Mouse (Mus musculus): Measurements from ENCODE around the gene Slc23a3. TPM values are rescaled to one million over a fixed set of nuclear protein-coding genes. Genes with fewer than 3 reads are reported as not detected.

Gene Slc23a3
- polyA plus RNA-seq, 1 experiment from 2014 or later = not detected

DNA sequence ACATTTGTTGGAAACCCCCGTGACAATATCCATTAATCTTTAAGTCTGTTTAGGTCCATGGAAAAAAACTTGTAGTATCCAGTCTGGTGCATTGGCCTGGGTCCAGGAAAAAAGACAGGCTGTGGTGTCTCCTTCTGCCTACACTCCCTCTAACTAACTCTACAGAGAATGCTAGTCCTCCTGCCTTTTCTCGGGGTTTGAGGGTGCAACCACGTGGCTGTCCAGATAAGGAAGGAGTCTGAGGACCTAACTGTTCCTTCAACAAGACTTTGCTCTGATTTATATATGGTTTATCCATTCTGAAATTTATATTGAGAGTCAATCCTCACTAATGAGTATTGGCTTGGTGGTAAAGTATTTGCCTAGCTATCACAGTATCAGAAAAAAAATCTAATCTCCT is 22.1 kb upstream of the Slc23a3 start:
- 71% methylated on average over 3 of the region's 3 CpGs for WGBS
- Histone ChIP-seq H3K4me1 (replicated peaks) (no peaks in the 10 kb centered on the region), H3K4me3 (no peak overlapping the region), H3K36me3 (no peaks in the 10 kb centered on the region), H3K27me3 (no peaks in the 10 kb centered on the region), H3K9ac (no peak overlapping the region), H3K4me2 (no peak overlapping the region), H3K27ac (no peak overlapping the region), H3K9me3 (no peaks in the 10 kb centered on the region)
- no peak for ATAC-seq (ENCODE audit: low FRiP score)

DNA sequence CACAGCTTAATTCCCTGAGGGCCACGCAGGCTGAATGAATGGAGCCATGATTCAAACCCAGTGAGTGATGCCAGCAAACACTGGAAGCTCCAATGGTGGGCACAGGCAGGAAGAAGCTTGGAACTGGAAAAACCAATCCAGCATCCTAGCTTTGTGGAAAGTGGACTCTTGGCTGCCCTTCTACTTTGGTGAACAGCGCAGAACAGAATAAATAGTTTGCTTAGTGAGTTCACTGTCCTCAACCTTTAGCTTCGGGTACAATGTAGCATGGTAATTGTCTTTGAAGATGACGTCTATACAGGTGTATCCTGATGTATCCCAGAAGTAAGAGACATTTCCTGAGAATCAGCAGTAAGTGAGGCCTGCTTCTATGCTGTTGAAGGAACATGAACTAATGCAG is 15.0 kb upstream of the Slc23a3 start:
- 95% methylated on average over 4 of the region's 4 CpGs for WGBS
- Histone ChIP-seq H3K4me1 (replicated peaks) (peaks cover 14% of the 10 kb centered on the region), H3K27me3 (no peaks in the 10 kb centered on the region), H3K4me3 (no peak overlapping the region), H3K9me3 (no peaks in the 10 kb centered on the region), H3K27ac (no peak overlapping the region), H3K4me2 (no peak overlapping the region), H3K36me3 (peaks cover 54% of the 10 kb centered on the region), H3K9ac (no peak overlapping the region)
- no peak for ATAC-seq (ENCODE audit: low FRiP score)

DNA sequence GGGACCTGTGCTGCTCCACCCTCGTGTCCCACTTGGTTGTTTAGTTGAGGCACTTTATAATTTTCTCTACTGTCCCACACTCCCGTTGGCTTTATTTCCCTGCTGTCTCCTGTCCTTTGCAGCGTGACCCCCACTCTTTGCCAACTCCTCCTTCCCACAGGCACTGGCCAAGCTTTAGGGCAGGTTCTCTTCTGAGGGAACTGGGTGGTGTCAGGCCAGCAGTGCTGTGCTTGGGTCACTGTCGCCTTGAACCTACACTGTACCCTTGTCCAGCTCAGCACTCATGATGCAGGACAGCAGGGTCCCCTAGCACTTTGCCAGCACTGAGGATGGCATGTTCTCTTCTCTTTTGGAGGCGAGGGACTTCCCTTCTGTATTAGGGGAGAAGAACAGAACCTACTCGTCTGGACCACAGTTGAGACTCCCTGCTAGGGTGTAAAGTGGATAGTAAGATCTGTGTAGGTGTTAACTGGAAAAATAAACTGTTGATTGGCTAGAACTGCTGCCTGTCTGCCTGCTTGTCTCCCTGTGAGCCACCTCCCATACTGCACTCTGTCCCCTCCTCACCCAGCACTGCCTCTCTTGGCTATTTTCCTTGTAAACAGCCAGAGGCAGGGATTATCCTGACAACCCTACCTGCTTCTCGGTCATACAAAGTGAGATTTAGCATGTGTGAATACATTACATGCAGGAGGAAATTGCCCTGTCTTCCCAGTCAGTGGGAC is 13.9 kb upstream of the Slc23a3 start:
- Histone ChIP-seq H3K27me3 (no peaks in the 10 kb centered on the region), H3K9me3 (no peaks in the 10 kb centered on the region), H3K9ac (no peak overlapping the region), H3K36me3 (peaks cover 54% of the 10 kb centered on the region), H3K27ac (no peak overlapping the region), H3K4me3 (no peak overlapping the region), H3K4me2 (no peak overlapping the region), H3K4me1 (replicated peaks) (peaks cover 19% of the 10 kb centered on the region)
- WGBS = 88% methylated on average over 7 of the region's 7 CpGs
- ATAC-seq (ENCODE audit: low FRiP score) = no peak

DNA sequence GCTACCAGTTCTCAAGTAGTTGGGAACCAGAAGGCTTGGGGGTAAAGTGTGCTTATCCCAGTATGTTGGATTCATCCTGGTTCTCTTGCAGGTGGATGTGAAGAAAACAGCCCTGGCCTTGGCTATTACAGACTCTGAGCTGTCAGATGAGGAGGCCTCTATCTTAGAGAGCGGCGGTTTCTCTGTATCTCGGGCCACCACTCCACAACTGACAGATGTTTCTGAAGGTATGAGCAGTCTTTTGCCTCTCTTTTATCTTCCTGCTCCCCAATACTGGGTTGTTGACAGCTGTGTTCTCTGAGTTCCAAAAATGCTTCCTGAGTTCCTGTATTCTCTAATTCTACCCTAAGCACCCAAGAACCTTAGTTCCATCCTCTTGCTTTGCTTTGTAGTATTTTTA is 11.9 kb upstream of the Slc23a3 start:
- Histone ChIP-seq H3K36me3 (peaks cover 54% of the 10 kb centered on the region), H3K9me3 (no peaks in the 10 kb centered on the region), H3K4me3 (no peak overlapping the region), H3K27ac (no peak overlapping the region), H3K4me1 (replicated peaks) (peaks cover 35% of the 10 kb centered on the region), H3K27me3 (no peaks in the 10 kb centered on the region), H3K9ac (no peak overlapping the region), H3K4me2 (no peak overlapping the region)
- ATAC-seq (ENCODE audit: low FRiP score) = no peak
- 87% methylated on average over 3 of the region's 3 CpGs for WGBS

DNA sequence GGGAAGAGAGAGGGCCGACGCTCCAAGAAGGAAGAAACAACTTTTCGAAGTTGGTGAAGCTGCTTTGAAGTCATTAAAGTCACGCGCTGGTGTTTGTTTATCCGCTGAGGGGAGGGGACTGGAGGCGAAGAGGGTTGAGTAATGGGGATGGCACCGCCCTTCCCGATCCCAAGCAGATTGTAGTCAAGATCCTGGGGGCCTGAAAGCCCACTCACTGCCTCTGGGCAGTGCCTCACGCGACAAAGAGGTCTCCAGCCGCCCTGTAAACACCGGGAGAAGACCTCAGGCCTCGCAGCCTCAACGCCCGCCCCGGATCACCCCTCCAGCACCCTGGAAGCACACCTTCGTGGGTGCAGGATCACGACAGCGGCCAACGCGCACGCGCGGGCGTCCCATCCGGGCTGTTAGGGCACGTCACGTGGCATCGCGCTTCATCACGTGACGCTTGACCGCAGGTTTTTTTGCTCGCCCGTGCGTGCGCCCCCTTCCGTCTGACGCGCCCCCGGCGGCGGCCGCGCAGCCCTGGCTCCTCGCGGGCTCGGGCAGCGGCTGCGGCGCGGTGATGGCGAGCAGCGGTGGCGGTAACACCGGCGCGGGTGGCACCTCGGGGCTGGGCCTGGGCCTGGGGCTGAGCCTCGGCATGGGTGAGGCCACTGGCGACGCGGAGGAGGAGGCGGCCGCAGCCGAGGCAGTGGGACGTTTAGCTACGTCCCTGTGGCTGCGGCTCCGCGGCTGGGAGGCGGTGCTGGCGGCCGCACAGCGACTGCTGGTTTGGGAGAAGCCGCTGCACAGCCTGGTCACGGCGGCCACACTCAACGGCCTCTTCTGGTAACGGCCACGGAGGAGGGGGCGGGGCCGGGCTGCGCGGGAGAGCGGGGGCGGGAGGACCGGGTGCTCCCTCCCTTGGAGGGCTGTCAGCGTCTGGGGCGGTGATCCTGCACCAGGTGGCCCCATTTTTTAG is 8.9 kb upstream of the Slc23a3 start, which contains the start of the genes Cnppd1 and Retreg2:
Gene Cnppd1 (minus strand): TSS at position 411 of the 961 bp plus-strand sequence.
Gene Retreg2 (plus strand): TSS at position 478 of the 961 bp plus-strand sequence.
- Histone ChIP-seq H3K27ac (peak within 1 kb of the TSS; percentile 98), H3K36me3 (peaks cover 56% of the 10 kb centered on the region), H3K9ac (peak within 1 kb of the TSS; percentile 91), H3K27me3 (no peaks in the 10 kb centered on the region), H3K9me3 (no peaks in the 10 kb centered on the region), H3K4me1 (replicated peaks) (peaks cover 51% of the 10 kb centered on the region), H3K4me3 (peak within 1 kb of the TSS; percentile 70), H3K4me2 (peak within 1 kb of the TSS; percentile 87)
- WGBS = under 1% methylated on average over 80 of the region's 91 CpGs
- ATAC-seq (ENCODE audit: low FRiP score) = peak; percentile 89

DNA sequence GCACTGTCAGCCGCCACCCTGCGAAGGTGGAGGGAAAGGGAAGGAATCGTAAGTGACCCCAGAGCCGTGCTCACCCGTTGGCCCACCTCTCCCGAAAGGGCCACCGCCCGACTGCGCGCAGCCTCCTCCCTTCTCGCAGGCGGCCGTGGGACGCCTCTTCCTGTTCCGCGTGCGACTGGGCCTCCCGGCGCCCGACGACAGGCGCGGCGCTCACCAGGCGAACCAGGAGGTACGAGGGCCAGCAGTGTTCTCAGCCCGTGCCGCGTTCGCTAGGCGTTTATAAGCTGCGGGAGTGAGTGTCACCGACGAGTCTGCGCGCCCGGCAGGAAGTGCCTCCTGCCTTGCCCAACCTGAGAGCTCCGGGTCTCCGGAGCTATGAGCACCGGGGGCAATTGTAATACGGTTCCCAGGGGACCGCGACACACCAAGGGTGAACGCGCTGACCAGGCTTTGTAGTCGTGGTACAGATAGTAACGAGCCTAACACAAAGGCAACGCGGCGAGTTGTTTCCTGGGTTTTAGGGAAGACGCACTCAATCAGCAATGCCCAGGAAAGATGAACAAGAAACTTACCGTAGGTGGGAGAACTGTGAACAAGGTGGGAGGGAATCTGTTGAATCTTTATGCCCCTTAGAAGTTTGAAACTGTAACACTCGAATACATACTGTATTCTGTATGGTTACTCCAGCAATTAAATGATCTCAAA is 7.9 kb upstream of the Slc23a3 start:
- H3K9ac ChIP-seq = peak overlapping the region; percentile 91
- H3K4me3 ChIP-seq = peak overlapping the region; percentile 70
- H3K9me3 ChIP-seq = no peaks in the 10 kb centered on the region
- 0 out of 2 replicates have a peak, but pooled peaks have one; percentile 14 for ATAC-seq (ENCODE audit: low FRiP score)
- peaks cover 51% of the 10 kb centered on the region for H3K4me1 ChIP-seq (replicated peaks)
- no peaks in the 10 kb centered on the region for H3K27me3 ChIP-seq
- H3K4me2 ChIP-seq = peak overlapping the region; percentile 87
- H3K27ac ChIP-seq = peak overlapping the region; percentile 98
- H3K36me3 ChIP-seq = peaks cover 56% of the 10 kb centered on the region
- WGBS = under 1% methylated on average over 53 of the region's 53 CpGs

DNA sequence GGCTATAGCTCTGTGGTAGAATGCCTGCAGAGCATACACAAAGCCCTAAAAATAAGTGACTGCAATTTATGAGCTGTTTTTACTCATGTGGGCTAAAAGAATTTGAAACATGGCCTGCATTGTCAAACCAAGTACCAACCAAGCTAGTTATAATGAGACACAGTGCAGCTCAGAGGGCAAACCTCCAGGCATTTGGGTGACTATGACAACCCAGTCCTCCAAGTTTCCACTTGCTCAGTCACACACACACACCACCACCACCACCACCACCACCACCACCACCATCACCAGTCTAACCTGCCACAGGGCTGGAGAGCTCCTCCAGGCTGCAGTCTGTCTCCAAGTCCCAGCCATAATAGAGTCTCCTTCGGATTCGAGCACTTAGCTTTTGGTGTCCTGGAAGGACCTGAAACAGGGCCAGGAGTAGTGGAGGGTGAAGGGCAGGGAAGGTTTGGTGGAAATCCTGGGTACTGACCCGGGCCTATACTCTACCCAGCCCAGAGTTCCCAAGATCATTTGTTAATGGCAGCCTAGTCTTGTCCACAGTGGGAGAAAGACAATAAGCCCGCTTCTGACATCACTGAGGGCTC is 7.0 kb upstream of the Slc23a3 start:
- Histone ChIP-seq H3K4me1 (replicated peaks) (peaks cover 51% of the 10 kb centered on the region), H3K27me3 (no peaks in the 10 kb centered on the region), H3K9ac (peak overlapping the region; percentile 91), H3K4me2 (peak overlapping the region; percentile 87), H3K27ac (peak overlapping the region; percentile 98), H3K9me3 (no peaks in the 10 kb centered on the region), H3K4me3 (peak overlapping the region; percentile 70), H3K36me3 (peaks cover 56% of the 10 kb centered on the region)
- no peak for ATAC-seq (ENCODE audit: low FRiP score)
- 67% methylated on average over 4 of the region's 4 CpGs for WGBS

DNA sequence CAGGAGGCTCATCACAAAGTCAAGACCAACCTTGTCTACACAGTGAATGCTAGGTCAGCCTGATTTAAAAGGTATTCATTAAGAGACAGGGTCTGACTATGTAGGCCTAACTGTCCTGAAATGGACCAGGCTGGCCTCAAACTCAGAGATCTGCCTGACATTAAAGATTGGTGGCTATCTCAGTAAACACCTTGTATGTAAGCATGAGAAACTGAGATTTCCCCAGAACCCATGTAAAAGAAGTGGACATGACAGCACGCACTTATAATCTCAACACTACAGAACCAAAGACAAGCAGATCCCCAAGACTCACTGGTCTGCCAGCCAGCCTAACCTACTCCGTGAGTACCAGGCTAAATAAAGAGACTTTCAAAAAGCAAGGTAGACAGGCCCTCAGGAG is 4.8 kb upstream of the Slc23a3 start:
- no peak overlapping the region for H3K9ac ChIP-seq
- peaks cover 47% of the 10 kb centered on the region for H3K36me3 ChIP-seq
- H3K27me3 ChIP-seq = no peaks in the 10 kb centered on the region
- H3K27ac ChIP-seq = no peak overlapping the region
- H3K4me1 ChIP-seq (replicated peaks) = peaks cover 34% of the 10 kb centered on the region
- ATAC-seq (ENCODE audit: low FRiP score) = no peak
- H3K4me2 ChIP-seq = no peak overlapping the region
- H3K9me3 ChIP-seq = no peaks in the 10 kb centered on the region
- WGBS = 92% methylated on average over 2 of the region's 2 CpGs
- H3K4me3 ChIP-seq = no peak overlapping the region

DNA sequence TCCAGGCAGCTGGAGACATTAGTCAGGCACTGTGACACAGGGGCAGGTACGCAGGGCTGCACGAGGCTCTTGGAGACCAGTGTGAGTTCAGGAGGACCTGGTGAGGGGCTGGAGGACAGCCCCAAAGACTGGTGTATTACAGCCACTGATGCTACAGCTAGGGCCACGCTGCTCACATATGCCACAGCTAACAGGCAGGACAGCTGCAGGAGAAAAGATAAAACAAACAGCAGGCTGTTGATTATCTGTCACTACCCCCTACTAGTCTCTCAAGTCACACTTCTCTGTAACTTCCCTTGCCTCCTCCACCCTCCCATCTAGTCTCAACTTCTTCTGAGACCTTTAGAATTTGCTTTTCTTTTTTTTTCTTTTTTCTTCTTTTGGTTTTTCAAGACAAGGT is 3.0 kb upstream of the Slc23a3 start:
- Histone ChIP-seq H3K27me3 (peaks cover 5% of the 10 kb centered on the region; the same call in 1 of the 2 replicates), H3K9me3 (no peaks in the 10 kb centered on the region), H3K27ac (no peak overlapping the region), H3K4me3 (no peak overlapping the region), H3K9ac (no peak overlapping the region), H3K4me2 (no peak overlapping the region), H3K4me1 (replicated peaks) (peaks cover 28% of the 10 kb centered on the region), H3K36me3 (peaks cover 47% of the 10 kb centered on the region)
- no peak for ATAC-seq (ENCODE audit: low FRiP score)
- WGBS = 76% methylated on average over 3 of the region's 3 CpGs

DNA sequence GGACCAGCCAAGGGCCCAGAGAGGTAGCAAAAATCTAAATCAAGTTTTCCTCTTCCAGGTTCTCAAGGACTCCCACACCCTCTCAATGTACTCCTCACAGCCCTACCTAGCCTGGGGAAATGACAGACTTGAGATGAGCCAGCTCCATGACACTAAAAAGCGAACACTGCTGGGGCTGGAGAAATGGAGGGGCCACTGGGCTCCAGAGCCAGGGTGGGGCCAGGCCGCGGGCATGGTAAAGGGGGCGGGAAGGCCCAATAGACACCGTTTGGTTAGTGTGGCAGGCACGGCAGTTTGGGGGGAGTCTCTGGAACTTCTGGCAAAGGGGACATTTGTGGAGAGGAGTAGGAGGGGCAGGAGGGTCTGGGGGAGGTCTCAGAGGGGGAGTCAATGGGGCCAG is 2.6 kb upstream of the Slc23a3 start:
- no peak overlapping the region for H3K4me3 ChIP-seq
- H3K4me1 ChIP-seq (replicated peaks) = peaks cover 24% of the 10 kb centered on the region
- H3K27me3 ChIP-seq = peaks cover 5% of the 10 kb centered on the region; the same call in 1 of the 2 replicates
- H3K9me3 ChIP-seq = no peaks in the 10 kb centered on the region
- 86% methylated on average over 6 of the region's 6 CpGs for WGBS
- H3K9ac ChIP-seq = no peak overlapping the region
- H3K36me3 ChIP-seq = peaks cover 47% of the 10 kb centered on the region
- no peak overlapping the region for H3K4me2 ChIP-seq
- no peak for ATAC-seq (ENCODE audit: low FRiP score)
- no peak overlapping the region for H3K27ac ChIP-seq

DNA sequence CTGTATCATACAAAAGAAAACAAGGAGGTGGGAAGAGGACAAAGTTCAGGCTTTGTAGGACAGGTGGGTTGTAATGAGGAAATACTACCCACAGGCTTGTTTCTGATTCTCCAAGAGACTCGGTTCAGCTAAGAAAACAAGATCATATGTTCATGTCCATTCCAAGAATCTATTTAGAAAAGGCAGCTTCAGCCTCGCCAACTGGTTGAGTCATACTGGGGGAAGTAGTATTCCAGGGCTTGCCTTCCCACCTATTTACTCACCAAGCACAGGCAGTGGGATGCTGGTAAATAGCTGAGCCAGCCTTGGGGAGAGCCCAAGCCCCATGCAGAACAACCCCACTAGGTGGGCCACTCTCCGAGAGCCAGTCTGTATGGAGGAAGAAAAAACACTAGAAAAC is 5.0 kb downstream of the Slc23a3 start:
- Histone ChIP-seq H3K27me3 (peaks cover 10% of the 10 kb centered on the region), H3K9ac (no peak overlapping the region), H3K27ac (no peak overlapping the region), H3K9me3 (no peaks in the 10 kb centered on the region), H3K4me2 (no peak overlapping the region), H3K4me1 (replicated peaks) (peaks cover 9% of the 10 kb centered on the region), H3K36me3 (no peaks in the 10 kb centered on the region), H3K4me3 (no peak overlapping the region)
- no peak for ATAC-seq (ENCODE audit: low FRiP score)
- WGBS = 76% methylated on average over 3 of the region's 3 CpGs

Data from hindbrain, embryonic 13.5 days (tissue).